Mouse (Mus musculus) urinary bladder, postnatal 14 days (tissue): Measurements from ENCODE around the gene Tbxa2r.

ENCODE experiments used
- DNase-seq: peaks from one replicate; pipeline ENCODE4 v3.0.0; 2021; ENCODE audit warnings: low spot score

Gene Tbxa2r

DNA sequence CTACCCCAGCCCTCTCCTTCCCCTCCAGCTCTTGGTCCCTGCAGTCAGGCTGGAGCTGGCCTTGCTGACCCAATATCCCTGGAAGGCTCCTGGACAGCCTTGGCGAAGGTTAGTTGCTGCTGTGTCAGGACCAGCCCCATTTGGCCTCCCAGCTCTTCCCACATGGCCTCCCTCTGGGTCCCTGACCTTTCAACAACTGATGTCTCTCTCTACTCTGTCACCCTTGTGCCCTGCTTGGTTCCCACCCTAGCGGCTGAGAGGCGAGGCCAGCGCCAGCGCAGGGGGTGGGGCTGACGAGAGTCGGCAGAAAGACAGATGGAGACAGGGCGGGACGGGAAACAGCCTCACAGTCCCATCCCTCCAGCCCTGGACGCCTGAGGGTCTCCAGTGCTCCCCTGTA is at the start of gene Tbxa2r:
Gene Tbxa2r (plus strand): TSS at position 346 of the 400 bp plus-strand sequence.
- no peak for DNase-seq

- DNase-seq: no peak
Measured at GRCm38 (mm10) chr10:81279496-81279895, 49.0 kb upstream of the Tbxa2r start.

- peak; percentile 45 for DNase-seq
Measured at GRCm38 (mm10) chr10:81284189-81284588, 44.3 kb upstream of the Tbxa2r start.

DNA sequence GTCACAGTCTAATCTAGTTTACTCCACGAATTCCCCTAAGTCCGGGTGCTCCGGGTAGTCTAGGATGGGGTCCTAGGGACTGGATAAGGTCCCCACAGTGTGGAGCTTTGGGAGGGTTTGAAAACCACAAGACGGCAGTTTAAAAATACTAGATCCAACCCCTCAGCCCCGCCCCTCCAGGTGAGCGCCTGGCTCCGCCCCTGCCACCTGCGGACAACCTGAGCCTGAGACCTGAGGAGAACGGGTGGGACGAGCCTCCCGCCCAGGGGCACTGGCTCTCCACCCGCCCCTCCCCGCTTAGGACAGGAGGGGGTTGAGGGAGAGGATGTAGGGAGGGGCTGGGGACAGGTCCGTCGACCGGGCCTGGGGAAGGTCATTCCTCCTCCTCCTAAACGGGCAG is 43.8 kb upstream of the Tbxa2r start:
- DNase-seq: peak; percentile 69

GRCm38 (mm10) chr10:81285694-81286450 is 42.7 kb upstream of the Tbxa2r start:
- peak; percentile 94 for DNase-seq

GRCm38 (mm10) chr10:81286586-81286985 is 41.9 kb upstream of the Tbxa2r start:
- DNase-seq: peak; percentile 73

DNA sequence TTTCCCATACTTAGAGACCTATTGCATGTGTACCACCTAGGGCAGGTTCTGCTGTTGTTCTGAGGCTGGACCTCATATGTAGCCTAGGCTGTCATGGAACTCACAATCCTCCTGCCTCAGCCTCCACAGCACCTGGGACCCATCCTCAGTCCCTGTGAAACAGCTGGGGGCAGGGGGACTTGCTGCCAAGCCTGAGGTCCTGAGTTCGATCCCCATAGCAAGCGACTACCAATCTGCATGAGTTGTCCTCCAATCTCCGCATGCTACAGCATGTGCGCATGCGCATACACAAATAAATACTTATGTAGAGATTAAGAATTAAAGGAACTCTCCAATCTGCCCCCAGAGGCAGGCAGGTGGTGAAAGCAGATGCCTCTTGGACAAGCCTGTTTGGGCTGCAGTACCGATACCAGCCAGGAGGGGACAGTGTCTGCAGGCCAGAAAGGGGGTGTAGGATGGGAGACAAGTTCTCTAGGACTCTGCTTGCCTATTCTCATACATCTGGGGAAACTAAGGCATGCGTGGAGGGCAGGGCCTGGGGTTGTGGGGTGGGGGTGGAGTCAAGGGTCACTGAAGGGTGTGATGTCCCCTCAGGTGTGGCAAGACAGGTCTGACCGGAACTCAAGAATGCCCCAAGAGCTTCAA is 40.9 kb upstream of the Tbxa2r start:
- DNase-seq: peak; percentile 73

GRCm38 (mm10) chr10:81288601-81289000 is 39.9 kb upstream of the Tbxa2r start:
- DNase-seq: peak; percentile 52

- DNase-seq: peak; percentile 70
Measured at GRCm38 (mm10) chr10:81289278-81289677, 39.3 kb upstream of the Tbxa2r start.

- DNase-seq: peak; percentile 78
Measured at GRCm38 (mm10) chr10:81289811-81290210, 38.7 kb upstream of the Tbxa2r start.

DNA sequence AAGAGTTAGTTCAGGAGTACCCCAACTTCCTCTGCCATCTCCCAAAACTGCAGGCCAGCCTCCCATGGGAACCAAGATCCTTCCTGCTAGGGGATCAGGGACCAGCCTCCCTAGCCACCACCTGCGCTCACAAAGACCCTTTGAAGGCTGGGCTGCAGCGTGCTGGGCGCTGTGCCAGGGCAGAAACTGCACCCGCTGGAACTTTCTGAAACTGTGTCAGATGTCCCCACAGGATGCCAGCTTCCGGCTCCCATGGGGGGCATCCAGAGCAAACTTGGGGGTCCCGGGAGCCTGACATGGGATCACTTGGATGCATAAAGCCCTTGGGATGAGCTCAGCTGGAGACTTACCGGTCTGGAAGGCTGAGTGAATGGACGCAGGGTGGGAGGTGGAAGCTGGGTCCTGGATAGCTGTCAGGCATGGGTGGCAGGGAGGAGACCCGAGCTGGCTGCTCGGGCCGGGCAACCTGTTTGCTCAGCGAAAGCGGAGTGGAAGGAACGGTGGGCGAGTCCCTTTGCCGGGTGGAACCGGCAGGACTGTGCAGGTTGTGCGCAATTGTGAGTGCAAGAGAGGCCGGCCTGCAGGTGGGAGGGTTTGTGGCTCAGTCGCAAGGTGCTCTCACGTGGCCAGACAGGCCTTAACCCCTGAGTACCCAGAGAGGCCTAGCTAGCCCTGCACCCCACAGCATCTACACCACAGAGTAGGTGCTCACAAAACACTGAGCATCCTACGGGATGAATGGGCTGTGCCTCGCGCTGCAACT is 37.7 kb upstream of the Tbxa2r start:
- peak; percentile 73 for DNase-seq

DNA sequence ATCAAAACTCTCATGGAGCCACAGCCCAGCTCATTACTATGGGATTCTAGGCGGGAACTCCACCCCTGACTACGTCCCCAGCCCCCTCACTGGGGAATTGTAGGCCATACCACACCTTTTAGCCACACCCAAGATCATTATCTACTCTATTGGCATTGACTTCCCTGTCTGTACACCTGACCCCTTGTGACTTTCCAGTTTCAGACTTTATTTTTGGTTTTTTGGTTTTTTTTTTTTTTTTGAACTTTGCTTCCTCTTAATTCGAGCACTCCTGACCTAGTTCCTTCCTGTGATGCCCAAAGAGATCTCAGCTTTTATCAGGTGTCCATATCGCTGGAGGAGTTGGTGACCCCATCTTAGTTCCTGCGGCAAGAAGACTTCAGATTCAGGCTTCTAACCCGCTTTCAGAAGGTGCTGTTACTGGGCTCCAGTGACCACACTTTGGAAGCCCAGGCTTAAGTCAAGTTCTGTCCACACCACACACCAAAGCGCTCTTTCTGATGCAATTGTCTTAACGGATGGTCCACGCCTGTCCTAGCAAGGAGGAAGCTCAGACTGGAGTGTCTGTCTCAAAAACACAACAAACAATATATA is 36.9 kb upstream of the Tbxa2r start, which contains the start of gene Tjp3:
Gene Tjp3 (minus strand): TSS at position 71 of the 594 bp plus-strand sequence.
- no peak for DNase-seq

DNA sequence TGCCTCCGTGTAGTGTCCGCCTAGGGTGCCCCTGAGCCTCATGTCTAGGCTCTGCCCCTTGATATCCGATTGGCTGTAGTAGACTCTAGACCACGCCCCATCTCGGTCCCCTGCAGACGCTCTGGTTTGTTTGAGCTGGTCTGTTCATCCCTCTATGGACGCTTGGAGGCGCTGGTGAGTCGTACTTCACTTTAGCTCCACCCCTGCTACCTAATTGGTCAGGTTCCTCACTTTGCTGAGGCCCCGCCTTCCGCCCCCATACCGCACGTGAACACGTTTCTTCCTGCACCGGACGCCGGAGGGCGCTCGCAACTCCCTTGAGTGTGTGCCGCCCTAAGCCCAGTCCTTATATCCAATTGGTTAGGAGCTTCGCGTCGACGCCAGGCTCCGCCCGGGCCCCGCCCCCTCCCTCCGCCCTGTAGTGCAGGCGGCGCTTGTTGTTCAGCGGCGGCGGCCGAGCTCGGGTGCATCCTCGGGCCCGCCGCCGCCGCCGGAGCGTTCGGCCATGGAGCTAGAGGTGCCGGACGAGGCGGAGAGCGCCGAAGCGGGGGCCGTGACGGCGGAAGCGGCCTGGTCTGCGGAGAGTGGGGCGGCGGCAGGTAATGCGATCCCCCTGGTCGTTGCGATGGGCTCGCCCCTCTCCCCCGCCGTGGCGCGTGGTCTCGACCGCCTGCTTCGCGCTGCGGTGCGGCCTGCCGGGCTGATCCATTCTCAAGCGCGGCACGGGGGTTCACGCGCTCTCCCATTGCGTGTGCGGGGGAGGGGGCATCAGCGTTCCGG is 35.8 kb upstream of the Tbxa2r start, which contains the start of gene Pip5k1c:
Gene Pip5k1c (plus strand): TSS at position 410 of the 780 bp plus-strand sequence.
- DNase-seq: peak; percentile 99

DNA sequence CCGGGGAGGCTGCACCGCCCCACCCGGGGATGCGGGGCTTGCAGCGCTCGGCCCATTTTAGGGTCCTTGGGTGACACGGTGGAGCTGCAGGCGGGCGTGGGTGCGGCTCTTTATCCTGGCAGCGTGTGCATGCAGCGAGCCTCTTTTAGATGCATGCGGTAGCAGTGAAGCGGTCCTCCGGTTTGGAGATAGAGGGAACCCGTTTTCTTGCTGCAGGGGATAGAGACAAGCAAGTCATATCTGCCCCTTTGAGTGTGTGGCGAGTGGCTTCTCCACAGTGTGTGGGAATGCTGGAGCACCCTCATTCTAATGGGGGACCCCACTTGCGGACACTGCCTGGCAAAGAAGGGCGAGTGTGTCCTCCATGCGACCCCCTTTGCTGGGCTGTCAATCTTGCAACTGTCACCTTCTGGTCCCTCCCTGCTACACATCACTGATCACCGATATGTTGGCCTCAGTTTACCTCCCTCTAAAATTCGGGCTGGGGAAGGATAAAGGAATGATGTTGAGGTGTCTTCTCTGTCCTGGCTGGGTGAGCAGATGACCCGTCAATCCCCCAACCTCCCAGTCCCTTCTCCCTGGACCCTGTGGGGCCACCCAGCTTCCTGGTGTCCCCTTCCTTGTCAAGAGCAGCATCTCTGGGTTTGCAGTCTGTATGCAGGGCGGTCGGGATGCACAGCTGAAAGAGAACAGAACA is 35.0 kb upstream of the Tbxa2r start:
- no peak for DNase-seq

DNA sequence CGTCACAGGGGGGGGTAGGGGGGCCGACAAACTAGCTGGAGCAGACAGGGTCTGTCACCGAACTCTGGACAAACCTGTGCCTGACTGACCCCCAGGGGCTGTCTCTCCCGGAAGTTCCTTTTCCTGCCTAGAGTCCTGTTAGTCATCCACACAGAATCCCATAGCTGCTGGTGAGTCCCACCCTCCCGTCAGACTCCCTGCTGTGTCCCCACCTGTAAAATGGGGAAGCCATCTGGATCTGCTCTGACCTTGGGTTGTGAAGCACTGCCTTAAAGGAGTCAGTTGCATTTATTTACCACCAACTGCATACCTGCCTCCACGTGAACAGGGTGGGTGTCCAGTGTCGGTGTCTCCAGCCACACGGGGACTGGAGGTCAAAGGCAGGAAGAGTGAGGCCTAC is 34.1 kb upstream of the Tbxa2r start:
- no peak for DNase-seq

DNA sequence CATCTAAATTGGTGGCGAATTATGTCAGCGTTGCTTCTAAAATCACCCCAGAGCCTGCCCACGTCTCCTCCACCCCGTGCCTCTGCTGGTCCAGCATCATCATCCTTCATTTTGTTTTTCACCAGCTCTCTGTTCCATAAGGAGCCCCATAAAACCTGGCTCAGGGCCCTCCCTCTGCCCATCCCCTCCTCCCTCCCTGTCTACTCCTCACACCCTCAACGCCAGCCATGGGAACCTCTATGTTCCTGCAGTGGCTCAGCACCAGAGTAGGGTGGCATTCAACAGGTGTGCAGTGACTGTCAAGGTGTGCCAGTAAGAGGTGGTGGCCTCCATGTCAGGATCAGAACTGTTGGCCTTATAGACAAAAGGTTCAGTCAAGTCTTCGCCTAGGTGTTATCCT is 33.3 kb upstream of the Tbxa2r start:
- no peak for DNase-seq

GRCm38 (mm10) chr10:81297246-81297645 is 31.3 kb upstream of the Tbxa2r start:
- no peak for DNase-seq

DNA sequence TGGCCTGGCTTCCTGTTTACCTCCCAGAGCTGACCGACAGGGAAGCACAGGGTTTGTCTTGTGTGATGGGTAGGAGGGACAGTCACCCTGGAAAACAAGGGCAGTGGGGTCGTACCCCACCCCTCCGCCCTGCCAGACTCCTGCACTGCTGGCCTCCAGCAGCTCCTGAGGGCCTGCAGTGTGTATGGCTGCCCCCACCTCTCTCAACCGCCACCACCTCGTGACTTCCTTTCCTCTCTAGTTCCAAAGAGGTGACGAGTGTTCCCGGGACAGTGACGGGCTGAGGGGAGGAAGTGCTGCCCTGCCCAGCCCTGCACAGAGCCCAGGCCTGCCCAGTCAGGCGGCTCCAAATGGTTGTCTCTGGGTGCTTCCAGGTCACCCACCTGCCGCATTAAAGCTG is 30.7 kb upstream of the Tbxa2r start:
- no peak for DNase-seq

DNA sequence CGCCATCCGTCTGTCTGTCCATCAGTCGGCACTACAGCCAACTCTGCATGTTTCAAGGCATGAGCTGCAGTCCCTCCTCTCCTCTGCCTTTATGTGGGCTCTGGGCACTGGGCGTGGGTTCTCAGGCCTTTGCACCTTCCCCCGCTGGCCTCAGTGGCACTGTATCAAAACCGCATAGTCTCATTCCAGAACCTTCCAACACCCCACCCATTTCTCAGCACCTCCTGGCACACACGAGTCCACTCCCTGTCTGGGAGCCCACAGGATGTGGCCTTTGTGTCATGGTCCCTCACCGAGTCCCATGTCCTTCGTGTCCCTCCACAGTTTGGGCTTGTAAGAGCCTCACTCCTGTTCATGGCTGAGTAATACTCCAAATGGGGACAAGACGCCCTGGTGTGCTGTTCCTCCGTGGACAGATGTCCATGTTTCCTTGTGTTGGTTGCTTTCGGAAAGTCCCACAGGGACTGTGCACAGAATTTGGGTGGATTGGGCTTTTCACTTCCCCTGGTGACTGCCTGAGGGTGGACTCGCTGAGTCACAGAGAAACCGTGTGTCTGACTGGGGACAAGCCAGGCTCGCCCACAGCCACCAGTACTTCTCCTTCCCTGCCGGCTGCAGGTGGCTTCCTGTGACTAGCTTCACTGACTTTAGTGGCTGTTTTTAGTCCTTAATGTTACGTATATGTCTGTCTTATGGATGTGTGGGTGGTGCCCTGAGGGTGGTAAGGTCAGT is 30.0 kb upstream of the Tbxa2r start:
- no peak for DNase-seq
